Mouse (Mus musculus) spleen, adult 18-20 months (tissue): ENCODE measurements around the gene Cdpf1.
A peak's percentile ranks its signal among the peaks of the same experiment; 100 is the strongest.

Experiments
- DNase-seq, 2 experiments: peaks; one replicate each; pipeline ENCODE4 v3.0.0; 2022; ENCODE audit warnings: mixed read lengths in 2 of 2

Cdpf1 gene

GRCm38 (mm10) chr15:85811535-85812277 is at the start of gene Cdpf1:
Cdpf1 (minus strand) TSS chr15:85811697.
- peak; percentile 98 to 99 for DNase-seq

DNA sequence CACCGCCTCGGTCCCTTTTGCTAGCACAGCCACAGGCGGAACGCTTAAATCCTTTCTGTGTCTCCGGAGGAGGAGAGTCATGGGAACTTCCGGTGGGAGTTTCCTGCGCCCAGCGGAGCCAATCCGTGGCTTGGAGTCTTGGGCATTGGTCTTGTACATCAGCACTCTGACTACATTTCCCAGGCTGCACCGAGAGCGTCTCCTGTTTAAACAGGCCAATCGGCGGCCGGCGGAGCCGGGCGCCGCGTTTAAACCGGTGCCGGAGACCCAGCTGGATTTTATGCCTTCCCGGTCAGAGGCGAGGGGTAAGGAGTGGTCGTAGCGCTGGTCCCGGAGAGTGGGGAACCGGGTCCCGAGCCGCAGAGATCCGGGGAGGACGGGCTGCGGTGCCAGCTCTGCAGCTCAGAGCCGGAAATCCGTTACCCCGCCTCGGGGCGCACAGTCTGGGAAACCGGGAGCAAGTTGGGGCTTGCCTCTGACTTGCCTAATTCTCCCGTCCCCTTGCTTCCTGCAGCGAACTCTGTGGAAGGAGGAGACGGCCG is 48.1 kb upstream of the Cdpf1 start, which contains the start of gene Gtse1:
Gene Gtse1 (plus strand): TSS at position 256 of the 542 bp plus-strand sequence.
- peak; percentile 80 for DNase-seq

GRCm38 (mm10) chr15:85858980-85859489 is 47.5 kb upstream of the Cdpf1 start:
- no peak for DNase-seq

GRCm38 (mm10) chr15:85851656-85852392 is 40.3 kb upstream of the Cdpf1 start:
- no peak for DNase-seq

GRCm38 (mm10) chr15:85845071-85845470 is 33.6 kb upstream of the Cdpf1 start:
- DNase-seq: no peak

DNA sequence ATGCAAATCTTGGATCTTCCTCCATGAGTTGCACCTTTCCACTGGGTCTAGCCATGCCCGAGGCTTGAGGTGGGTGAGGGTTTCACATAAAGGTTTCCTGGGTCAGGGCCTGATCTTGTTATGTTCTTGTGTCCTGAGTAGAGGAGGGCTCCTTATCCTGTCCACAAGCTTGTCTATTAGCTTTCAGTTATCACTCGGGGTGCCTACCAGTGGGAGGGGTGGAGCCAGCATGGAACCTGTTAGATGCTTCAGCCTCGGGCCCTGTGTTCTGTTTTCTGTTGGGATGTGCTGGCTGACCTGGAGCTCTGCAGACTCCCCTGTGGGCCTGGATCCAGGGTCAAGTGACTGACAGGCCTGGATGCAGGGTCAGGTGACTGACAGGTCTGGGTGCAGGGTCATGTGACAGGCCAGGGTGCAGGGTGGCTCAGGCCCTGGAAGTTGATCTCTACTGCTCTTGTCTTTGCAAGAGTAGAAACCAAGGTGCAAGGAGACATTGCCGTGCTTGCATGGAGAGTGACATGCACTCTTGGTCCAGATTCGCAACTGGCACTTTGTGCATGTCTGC is 30.4 kb upstream of the Cdpf1 start:
- no peak for DNase-seq

DNA sequence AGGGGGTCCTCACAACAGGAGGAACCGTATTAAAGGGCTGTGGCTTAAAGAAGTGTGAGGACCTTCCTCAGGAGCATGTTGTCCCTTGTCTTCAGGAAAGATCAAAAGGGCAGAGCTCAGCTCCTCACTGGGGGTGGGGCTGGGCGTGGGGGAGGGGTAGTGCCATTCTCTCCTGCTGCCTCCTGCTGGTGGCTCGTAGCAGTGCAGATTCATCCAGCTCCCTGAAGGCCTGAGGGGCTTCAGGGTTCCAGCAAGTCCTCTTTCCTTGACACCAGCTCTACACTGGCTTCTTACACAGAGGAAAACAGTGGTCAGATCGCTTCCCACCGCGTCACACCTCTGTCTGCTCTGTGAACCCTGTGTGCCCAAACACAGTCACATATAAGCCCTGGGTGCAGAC is 29.5 kb upstream of the Cdpf1 start:
- DNase-seq: peak in 1 of 2 experiments; percentile 18

GRCm38 (mm10) chr15:85836887-85837286 is 25.4 kb upstream of the Cdpf1 start:
- no peak for DNase-seq

DNA sequence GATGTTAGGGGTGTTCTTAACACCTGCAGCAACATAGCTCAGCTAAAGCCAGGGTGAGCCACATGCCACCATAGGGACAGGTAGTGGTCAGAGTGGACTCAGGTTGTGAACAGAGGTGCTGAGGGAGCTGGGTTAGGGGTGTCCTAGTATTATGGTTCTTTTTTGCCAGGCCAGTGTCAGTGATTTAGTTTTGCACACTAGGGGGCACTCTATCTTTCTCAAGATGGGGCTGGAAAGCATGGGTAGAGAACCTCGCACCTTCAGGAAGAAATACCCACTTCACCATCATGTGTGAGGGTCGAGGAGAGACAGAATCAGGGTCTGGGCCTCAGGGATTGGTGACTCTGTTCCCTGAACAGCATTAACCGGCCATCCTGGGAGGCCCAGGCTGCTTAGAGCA is 23.8 kb upstream of the Cdpf1 start:
- DNase-seq: no peak

- DNase-seq: no peak
These were observed 21.1 kb upstream of the Cdpf1 start for GRCm38 (mm10) chr15:85832599-85832998.

GRCm38 (mm10) chr15:85831954-85832590 is 20.6 kb upstream of the Cdpf1 start, which contains the start of gene Ttc38:
Ttc38 (plus strand) TSS chr15:85832306.
- peak; percentile 83 to 85 for DNase-seq

DNA sequence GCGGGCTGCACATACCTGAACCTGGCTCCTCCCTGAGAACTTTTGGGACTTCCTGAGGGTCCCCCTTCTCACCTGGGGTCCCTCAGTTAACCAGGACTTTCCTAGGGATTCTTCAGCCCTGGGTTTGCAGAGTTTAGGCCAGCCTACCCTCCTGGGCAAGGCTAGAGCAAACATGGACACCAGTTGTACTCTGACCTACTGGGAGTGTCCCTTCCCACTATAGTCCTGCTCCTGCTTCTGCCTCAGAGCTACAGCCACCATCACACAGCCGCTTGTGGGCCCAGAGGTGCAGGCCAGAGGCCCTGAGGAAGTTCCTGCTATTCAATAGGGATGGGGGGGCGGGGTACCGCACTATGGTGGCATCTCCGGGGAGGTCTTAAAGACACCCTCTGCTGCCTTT is 18.0 kb upstream of the Cdpf1 start:
- DNase-seq: no peak

DNA sequence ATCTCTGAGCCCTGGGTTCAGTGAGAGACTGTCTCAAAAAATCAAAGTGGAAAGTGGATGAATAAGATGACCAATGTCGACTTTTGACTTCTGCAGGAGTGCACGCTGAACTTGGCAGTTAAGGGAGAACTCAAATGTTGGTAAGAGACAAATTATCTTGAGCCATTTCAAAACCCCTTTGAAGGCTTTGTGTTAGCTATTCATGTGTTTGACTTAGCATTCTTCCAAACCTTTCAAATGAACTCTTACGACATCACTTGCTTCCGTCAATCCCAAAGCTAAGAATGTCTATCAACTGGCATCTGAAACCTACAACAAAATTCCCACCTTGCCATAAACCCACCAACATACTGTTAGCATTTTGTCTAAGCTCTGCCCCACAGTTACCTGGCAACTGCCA is 16.6 kb upstream of the Cdpf1 start:
- DNase-seq: no peak

- DNase-seq: no peak
These were observed 15.2 kb upstream of the Cdpf1 start for GRCm38 (mm10) chr15:85826676-85827075.

GRCm38 (mm10) chr15:85822011-85822359 is 10.5 kb upstream of the Cdpf1 start:
- no peak for DNase-seq

GRCm38 (mm10) chr15:85821203-85822010 is 9.9 kb upstream of the Cdpf1 start, which contains the start of gene Pkdrej:
Pkdrej (minus strand) TSS chr15:85821734.
- DNase-seq: no peak

GRCm38 (mm10) chr15:85813428-85813827 is 1.9 kb upstream of the Cdpf1 start:
- DNase-seq: no peak

DNA sequence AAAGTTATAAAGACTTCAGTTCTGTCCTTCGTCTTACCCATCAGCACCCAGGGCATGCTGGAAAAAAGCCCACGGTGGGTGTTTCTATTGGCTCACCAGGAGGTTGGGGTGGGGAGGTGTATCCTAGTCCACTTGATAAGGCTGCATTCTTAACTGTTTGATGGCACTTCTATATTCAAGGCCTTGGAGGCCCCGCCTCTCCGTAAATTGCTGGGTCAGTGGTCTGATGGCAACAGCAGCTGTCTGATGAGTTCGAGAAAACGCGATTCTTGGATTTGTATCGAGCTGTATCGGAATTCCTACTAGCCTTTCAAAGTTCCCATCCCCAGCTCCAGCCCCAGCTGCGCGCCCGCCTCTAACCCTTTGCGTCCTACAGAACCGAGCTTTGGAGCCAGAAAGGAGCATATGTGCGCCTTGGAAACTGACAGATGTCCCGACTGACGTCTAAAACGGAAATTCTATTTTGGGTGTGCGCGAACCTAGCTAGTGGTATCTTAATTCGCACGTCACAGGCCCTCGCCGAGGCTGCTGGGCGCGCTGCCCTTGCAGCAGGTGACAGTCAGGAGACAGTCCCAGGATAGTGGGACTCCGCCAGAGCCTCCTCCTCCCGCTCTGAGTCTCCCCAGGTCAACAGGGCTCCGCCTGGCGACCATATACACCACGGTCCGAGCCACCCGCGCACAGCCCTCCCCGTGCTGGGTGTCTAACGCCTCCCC is 533 bp downstream of the Cdpf1 start:
- DNase-seq: no peak

DNA sequence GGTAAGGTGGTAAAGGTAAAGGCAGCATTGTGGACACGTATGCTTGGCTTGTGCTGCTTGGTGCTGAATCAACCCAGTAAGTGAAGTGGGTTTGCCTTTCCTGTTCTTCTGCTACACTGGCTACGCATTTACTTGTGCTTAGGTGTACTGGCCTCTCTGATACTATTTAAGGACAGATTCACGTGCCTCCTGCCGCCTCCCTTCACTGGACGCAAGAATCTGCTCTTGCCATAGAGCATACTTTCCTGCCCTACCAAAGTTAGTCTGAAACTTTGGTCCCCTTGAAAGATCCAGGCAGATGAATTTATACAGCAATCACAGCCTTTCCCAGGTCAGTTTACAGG is 1.1 kb downstream of the Cdpf1 start:
- no peak for DNase-seq

GRCm38 (mm10) chr15:85809091-85809490 is 2.4 kb downstream of the Cdpf1 start:
- no peak for DNase-seq

GRCm38 (mm10) chr15:85808434-85808833 is 3.1 kb downstream of the Cdpf1 start:
- DNase-seq: no peak
